Mouse (Mus musculus) kidney, postnatal 10 days (tissue): Measurements from ENCODE around the gene Fbxl17.

Source experiments
- DNase-seq: peaks from one replicate; pipeline ENCODE4 v3.0.0; 2021; ENCODE audit warnings: mixed read lengths

The Fbxl17 gene

DNA sequence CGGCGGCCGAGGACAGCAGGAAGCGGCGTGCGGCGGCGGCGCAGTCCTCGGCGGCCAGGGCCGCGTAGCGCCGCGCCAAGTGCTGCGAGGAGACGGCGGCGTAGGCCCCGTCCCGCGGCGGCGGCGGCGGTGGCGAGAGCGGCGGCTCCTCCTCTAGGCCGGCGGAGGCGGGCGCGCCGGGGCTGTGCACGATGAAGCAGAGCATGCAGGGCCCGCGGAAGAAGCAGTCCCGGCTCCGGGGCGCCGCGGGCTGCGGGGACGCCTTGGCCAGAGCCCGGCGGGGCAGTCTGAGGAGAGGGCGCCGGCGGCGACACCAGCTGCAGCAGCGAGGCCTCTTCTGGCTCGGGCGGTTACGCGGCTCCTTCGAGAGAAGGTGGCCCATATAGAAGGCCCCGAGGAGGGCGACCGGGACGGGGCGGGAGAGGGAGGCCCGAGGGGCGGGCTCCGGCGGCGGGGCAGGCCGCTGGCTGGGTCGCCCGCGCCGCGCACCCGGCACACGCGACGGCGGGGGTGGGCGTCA is at the start of gene Fbxl17:
Gene Fbxl17, minus strand, starts transcription at position 382 of the 520 bp plus-strand sequence.
- DNase-seq = peak; percentile 81

DNA sequence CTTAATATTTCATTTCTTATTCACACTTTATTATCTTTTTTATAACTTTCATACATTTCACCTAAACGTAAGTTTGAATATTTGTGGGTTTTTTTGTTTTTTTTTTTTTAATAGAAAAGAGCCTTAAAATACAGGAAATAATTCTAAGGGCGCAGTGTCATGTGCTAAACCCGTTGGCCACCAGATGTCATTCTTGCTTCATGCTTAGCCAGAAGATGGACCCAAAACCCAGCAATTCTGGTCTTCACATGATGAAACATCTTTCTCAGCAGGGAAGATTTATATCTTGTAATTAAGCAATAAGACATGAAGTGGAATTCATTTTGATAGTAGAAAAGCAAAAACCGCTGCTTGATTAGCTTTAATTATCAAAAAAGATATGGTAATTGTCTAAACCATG is 47.6 kb upstream of the Fbxl17 start:
- DNase-seq = peak; percentile 31

DNA sequence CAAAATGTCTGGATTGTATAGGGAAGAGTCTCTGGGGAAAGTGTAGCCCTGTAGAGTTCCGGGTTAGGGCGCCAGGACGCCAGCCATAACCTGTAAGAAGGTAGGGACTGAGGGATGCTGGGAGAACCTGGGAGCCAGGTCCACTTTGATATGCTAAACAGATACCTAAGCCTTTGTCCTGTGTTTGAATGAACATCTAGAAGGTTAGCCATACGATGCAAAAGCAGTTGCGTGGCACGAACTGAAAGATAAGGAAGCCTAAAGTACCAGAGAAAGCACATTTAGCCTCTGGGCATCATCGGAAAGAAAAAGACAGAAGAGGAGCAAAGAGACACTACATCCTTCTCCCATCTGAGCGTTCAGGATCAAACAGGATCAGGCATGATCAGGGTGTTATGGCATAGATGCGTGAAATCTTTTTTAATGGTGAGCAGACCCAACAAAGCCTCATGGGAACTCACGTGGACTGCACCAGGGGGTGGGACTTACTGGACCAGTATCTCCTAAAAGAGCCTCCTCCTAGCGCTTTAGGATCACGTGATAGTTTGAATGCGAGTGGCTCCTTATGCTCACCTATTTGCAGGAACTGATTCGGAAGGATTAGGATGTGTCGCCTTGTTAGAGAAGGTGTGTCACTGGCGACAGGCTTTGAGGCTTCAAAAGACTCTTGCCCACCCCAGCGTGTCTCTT is 34.9 kb upstream of the Fbxl17 start:
- no peak for DNase-seq

DNA sequence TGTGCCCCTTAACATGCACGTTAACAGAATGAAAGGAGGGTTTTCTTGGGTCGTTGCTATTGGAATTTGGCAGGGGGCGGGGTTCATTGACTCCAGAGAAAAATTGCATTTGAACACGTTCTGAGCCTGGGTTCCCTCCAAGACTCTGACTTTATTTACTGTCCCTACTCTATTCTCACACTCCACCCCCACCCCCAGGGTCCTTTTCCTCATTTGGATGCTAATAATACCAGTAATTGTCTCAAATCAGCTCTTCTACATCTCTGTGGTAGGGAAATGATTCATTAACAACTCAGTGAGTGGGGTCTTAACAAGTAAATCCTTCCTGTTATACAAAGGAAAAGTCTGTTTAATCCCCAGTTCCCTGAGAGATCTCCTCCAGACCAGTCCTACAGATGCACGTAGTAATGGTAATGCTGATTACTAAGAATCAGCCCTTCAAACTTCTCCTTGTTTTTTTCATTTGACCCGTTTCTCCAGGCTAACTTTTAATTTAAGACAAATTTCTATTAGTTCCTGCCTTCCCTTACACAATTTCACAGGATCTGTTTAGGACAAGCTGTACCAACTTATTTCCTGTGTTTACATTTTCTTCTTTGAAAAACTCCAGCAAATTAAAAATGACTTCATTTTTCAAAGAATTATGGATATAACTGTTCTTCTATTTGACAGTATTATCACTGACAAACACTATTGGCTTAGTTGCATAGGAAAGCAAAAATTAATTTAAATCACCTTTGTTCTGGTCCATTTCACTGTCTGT is 33.4 kb upstream of the Fbxl17 start:
- DNase-seq = no peak

DNA sequence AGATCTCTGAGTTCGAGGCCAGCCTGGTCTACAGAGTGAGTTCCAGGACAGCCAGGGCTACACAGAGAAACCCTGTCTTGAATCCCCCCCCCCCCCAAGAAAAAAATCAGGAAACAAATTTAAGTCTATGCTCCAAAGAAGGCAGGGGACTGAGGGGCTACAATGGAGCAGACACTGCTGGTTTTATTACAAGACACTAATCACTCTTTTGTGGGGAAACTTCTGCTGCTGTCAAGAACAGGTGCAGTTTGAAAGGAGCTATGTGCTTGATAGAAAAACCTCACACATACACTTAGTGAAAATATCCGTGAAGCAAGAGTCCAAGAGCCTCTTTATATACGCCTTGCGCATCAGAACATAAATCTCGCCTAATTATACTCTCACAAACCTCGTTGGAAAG is 29.7 kb upstream of the Fbxl17 start:
- DNase-seq = no peak

GRCm38 (mm10) chr17:63520691-63521090 is 20.9 kb upstream of the Fbxl17 start:
- DNase-seq = no peak

GRCm38 (mm10) chr17:63510451-63510850 is 10.6 kb upstream of the Fbxl17 start:
- no peak for DNase-seq

- no peak for DNase-seq
Observed at GRCm38 (mm10) chr17:63501091-63501490, 1.3 kb upstream of the Fbxl17 start.

DNA sequence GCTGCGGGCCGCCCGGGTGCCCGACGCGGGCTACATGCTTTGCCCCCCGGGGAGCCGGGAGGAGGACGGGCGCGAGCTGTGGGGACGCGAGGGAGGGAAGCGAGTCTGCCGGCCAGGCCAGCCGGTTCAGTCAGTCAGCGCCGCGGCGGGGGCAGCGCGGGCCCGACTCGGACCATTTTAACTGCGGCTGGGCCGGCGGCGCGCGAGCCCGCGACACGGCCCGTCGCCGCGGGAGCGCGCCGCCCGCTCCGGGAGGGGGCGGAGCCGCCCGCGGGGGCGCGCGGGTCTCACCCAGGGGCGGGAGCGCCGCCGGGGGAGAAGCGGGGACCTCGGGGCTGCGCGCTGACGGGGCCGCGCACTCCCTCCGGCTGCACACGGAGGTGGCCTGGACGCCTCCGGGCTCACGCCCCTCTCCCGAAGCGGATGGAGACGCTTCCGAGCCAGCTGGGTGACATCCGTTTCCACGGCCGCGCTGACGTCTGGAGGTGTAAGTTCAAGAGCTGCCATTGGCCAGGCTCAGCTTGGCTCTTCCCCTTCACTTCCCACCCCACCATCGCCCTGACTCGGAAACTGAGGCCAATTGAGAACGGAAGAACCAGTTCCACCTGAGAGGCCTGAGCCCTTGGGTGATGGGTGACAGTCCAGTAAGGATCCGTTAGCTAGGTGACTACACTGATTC is 478 bp upstream of the Fbxl17 start:
- peak; percentile 91 for DNase-seq

GRCm38 (mm10) chr17:63498717-63499635 is 841 bp downstream of the Fbxl17 start:
- peak; percentile 83 for DNase-seq

- no peak for DNase-seq
Observed at GRCm38 (mm10) chr17:63498182-63498716, 1.6 kb downstream of the Fbxl17 start.

DNA sequence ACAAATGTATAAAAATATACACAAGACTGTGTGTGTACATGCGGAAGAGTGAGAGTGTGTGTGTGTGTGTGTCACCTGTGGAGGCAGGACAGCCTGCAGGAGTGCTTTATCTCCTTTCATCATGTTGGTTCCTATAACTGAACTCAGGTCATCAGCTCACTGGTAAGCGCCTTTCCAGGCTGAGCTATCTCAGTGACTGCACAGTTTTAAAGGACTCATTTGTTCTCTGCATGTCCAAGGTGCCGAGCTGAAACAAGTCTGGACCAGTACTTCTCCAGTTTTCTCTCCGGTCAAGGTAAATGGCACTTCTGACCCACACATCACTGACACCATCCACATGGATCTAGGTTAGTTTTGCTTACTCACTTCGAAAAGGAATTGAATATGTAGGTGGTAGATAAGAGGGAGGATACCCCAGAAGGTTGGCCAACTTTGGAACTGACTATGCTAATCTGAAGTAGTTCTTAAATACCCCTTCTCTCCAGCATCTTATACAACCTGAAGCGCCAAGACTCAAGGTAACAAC is 2.5 kb downstream of the Fbxl17 start:
- no peak for DNase-seq

- no peak for DNase-seq
Observed at GRCm38 (mm10) chr17:63496153-63496552, 3.7 kb downstream of the Fbxl17 start.

- DNase-seq = no peak
Observed at GRCm38 (mm10) chr17:63493876-63494580, 5.8 kb downstream of the Fbxl17 start.

DNA sequence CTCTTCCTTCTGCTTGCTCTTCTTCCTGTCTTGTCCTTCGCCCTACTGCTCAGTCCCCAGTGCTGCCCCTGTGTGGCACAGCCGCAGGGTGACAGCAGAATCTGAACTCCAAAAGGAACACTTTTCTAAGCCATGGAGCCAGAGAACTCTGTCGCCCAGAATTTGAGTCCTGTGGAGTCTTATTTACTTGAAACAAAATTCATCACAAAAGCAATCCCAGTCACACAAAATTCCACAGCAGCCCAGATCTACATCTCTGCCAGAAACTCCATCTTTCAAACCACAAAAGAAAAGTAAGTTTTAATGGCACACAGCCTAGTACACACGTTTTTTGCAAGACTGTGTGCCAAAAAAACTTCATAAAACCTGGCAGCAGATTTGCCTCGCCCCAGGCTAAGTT is 6.5 kb downstream of the Fbxl17 start:
- DNase-seq = peak; percentile 54

DNA sequence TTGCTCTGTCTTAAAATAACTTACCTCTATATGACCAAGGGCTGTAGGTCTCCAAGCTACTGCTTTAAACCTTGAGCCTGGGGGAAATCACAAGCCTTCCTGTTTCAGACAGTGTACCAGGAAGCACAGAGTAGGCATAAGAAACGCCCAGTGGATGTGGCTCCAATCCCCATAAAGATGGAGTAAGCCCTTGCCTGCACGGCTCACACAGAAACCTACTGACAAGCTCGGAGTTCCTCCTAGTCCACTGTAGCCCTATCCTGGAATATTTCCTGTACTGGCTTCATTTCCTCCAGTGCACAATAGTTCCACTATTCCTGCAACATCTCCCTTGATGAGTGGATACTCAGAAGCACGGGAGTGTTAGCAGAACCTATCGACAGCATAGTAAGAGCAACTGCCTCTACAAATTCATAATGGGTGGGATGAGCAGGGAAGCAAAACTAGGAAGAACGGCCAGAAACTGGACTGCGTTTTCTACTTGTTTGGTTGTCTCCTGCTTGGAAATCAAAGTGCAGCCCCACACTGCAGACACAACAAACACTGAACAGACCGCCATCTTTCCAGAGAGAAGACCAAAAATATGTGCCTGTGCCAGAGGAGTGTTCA is 7.0 kb downstream of the Fbxl17 start:
- peak; percentile 18 for DNase-seq

GRCm38 (mm10) chr17:63489525-63489924 is 10.3 kb downstream of the Fbxl17 start:
- DNase-seq = peak; percentile 40

DNA sequence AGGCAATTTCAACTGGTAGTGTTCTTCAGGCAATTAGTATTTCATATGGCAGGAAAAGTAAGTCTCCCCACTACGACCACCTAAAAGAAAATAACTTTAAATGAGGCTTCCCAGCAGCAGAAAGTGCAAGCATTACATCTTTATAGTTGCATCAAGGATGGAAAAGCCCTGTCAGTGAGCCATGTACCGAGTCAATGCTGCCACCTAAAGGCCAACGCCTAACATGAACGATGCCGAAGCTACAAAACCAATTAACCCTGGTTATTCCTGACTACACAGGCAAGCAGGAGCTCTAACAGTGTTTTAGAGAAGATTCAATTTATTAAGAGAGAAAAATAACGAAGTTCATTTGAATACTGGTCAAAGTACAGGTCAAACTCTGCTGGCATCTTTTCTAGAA is 32.0 kb downstream of the Fbxl17 start:
- DNase-seq = peak; percentile 73

- no peak for DNase-seq
Observed at GRCm38 (mm10) chr17:63465239-63465638, 34.6 kb downstream of the Fbxl17 start.

DNA sequence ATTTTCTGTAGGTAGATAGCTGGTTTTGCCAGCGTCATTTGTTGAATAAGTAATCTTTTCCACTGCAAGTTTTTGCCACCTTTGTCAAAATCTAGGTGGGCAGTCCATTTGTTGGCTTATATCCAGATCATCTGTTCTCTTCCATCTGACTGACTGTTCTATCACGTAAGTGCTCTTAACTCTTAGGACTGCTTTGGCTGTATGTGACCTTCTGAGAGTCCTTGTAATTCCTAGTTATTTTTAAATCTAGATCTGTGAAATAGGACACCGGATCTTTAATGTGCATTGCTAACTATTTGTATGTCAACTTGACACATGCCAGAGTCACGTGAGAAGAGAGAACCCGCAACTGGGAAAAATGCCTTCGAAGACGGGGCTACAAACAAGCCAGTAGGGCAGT is 37.3 kb downstream of the Fbxl17 start:
- no peak for DNase-seq
